Mouse (Mus musculus) G1E (cell line): ENCODE data around the gene Alg5.

Experiments used
- CTCF ChIP-seq: IDR thresholded peaks from 2 replicates; pipeline ENCODE4 v1.5.1; 2012; ENCODE audit warnings: low read depth, low read length, inconsistent platforms, mixed read lengths
- GATA1 ChIP-seq: IDR thresholded peaks from 2 replicates; pipeline ENCODE4 v1.6.1; 2012; ENCODE audit warnings: borderline replicate concordance, low read length, inconsistent platforms, mixed read lengths
- POLR2AphosphoS5 ChIP-seq: IDR thresholded peaks from 2 replicates; pipeline ENCODE4 v1.6.1; 2012; ENCODE audit warnings: low read depth, low read length, inconsistent platforms; ENCODE audit not compliant: insufficient replicate concordance
- TAL1 ChIP-seq: conservative IDR thresholded peaks from 2 replicates; pipeline ENCODE4 v1.6.1; 2012; ENCODE audit warnings: low read depth, low read length, inconsistent platforms, mixed read lengths

DNA sequence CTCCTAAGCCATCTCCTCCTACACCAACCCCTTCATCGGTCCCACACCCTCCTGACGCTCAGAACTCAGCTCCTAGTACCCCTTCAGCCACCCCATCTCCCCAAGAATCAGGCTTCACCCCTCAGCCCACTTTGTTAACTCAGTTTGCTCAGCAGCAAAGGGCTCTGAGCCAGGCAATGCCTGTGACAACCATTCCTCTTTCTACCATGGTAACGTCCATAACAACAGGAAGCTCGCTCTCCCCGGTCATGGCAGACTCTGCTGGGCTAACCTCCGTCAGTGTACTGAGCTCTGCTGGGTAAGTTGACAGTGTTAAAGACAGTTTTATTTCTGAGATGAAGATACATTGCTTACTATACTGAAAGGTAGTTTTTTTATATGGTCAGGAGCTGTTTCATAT, 18.0 kb upstream of the Alg5 start:
- TF ChIP-seq GATA1 (no peak), CTCF (no peak), TAL1 (no peak), POLR2AphosphoS5 (no peak)
